Mouse (Mus musculus): ENCODE data around the gene Fmn2. TPM values are rescaled to one million over a fixed set of nuclear protein-coding genes. Genes with fewer than 3 reads are reported as not detected.

The Fmn2 gene
- total RNA-seq, 2 experiments from 2014 or later, result 4.3 to 4.4 TPM

DNA sequence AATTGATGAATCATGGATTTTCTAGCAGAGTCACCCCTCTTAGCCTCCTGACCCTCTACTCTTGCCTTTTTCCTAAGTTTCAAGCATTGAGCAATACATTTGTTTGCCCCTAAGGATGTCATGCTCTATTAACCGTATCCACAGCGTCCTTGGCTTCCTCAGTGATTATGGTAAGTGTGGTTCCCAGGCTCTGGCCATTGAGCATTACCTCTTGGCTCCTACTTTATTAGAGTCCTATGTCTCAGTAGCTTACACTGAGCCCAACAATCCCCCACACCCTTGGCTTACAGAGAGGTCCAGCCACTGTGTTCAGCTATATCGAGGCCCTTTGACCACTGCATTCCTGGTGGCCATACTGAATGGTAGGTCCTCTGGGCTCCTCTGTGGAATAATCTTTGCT is 265.2 kb downstream of the Fmn2 start:
- DNase-seq (ENCODE audit: low spot score in 2 of 2), result no peak

DNA sequence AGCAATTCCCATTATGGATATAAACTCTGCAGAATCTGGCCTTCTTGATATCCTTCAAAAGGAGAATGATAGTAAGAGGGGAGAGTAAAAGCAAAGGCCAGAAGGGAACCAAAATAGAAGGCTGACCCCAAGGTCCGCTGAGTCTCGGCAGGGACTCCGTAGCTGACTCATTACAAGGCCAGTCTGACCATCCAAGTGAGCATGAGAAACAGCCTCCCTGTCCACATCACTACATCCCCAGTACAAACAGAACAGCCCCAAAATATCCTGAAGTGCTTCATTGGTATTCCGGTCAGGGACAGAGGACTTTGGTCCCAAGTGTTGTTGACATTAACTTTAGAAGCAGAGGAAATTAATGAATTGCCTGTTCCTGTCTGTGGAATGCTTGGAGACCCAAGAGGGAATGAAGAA is 270.3 kb downstream of the Fmn2 start:
- no peak for DNase-seq (ENCODE audit: low spot score in 2 of 2)

DNA sequence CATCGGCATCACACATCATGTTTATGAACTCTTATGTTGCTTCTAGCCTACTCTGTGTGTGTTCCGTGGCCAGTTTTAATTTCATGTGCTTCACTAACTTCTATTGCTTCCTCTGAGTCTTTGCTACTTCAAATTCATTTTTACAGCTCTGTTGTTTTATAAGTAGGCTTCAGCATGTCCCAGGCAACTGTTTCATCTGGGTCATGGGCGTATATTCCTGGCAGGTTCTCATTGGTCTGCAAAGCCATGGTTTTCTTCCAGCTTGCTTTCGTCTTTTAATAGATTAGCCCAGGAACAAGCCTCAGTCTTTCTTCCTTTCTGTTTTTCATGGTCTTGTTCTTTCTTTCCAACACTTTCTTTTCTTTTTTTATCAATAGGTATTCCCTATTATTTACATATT is 279.4 kb downstream of the Fmn2 start:
- DNase-seq (ENCODE audit: low spot score in 2 of 2), result no peak

DNA sequence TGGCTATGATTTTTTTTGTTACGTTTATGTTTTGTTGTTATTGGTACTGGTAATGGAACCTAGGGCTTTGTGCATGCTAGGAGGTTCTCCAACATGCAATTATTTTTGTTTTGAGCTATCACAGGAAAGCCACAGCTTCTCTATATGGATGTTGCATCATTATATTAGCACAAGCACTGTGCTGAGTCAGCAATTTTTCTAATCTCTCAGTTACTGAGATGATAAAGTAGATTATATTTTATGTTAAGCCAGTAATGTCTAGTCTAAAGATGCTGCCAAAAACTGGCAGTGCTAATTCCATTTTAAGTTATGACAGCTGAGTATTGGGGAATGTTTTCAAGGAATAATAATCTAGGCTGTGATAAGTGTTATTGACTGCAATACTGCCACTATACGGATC is 287.0 kb downstream of the Fmn2 start:
- DNase-seq (ENCODE audit: low spot score in 2 of 2), result no peak

DNA sequence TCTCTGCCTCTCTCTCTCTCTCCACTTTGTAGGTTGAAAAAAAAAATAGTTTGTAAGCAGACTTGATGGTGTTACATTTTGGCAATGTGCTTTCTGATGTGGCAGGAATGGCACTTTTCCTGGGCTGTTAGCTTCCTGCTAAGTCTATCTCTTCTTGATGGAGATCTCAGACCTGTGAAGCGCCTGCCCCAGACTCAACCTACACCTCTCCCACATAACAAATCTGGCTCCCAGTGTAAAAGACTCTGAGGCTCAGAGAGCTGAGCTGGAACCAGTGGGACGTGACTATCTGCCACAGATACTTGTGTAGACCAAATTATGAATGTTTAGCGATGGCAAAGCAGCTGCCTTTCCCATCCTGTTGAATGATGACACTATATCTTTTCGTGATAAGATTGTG is 310.2 kb downstream of the Fmn2 start:
- no peak for DNase-seq (ENCODE audit: low spot score in 2 of 2)

DNA sequence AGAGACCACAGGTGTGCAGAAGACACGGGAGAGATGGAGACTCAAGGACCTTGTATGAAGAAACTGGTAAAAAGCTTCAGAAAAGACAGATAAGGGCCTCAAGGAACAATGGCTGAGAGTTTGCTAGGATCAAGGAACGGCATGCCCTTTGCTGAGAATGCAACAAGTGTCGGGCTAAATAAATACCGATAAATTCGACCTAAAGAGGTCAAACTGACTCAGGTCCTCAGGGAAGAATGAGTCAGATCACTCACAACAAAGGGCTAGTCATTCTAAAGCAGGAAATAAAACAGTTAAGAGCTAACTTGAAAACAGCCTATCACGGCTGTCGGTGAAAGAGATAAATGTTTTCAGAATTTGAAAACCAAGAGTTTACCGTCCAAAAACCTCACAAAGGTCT is 324.9 kb downstream of the Fmn2 start:
- DNase-seq (ENCODE audit: low spot score in 2 of 2), result no peak

DNA sequence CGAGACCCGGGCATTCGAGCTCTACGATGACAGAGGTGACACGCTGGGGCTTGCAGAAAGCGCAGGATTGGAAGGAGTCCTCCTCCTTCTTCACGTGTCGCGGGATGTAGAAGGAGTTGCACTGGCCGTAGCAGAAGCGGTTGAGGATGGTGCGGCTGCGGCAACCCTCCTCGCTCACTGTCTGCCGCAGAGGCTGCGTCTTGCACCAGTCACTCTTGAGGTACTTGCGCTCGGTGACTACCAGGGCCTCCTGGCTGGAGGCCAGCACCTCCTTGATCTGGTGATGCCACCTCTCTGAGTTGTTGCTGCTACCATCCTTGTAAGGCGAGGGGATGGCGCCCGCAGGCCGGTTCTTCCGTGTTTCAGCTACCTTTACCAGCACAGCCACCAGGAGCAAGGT is 335.2 kb downstream of the Fmn2 start:
- no peak for DNase-seq (ENCODE audit: low spot score in 2 of 2)

DNA sequence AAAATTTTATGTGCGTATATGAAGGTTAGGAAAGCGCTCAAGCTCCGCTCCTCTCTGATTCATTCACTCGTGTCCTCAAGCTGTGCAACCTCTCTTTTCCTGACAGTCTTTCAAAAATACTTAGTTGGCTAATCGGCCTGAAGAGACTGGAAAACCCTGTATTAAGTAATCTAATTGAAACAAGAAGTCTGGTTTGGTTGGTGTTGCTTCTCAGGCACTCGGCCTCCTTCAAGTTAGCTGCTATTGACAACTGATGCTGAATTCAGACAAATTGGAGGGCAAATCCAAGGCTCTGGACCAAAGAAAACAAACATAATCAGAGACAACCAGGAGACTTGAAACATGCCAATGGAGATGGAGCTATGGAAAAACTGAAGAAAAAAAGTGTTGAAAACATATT is 343.2 kb downstream of the Fmn2 start:
- no peak for DNase-seq (ENCODE audit: low spot score in 2 of 2)

DNA sequence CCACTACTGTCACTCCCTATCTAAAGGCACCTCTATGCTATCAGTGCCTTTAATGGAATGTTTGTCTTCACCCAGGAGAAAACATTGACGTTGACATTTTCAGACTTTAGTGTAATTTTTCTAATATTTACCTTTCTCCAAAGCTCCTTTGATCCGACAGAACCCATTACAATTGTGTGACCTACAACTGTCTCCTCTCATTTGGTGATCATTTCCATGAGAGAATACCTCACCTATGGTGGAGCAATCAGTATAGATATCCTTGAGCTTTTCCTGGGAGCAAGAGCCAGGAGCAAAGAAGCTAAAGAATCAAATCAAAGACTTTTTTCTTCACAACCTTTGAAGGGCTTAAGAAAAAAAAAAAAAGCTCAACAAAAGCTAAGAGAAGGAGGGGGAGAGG is 354.6 kb downstream of the Fmn2 start:
- DNase-seq (ENCODE audit: low spot score in 2 of 2), result no peak

DNA sequence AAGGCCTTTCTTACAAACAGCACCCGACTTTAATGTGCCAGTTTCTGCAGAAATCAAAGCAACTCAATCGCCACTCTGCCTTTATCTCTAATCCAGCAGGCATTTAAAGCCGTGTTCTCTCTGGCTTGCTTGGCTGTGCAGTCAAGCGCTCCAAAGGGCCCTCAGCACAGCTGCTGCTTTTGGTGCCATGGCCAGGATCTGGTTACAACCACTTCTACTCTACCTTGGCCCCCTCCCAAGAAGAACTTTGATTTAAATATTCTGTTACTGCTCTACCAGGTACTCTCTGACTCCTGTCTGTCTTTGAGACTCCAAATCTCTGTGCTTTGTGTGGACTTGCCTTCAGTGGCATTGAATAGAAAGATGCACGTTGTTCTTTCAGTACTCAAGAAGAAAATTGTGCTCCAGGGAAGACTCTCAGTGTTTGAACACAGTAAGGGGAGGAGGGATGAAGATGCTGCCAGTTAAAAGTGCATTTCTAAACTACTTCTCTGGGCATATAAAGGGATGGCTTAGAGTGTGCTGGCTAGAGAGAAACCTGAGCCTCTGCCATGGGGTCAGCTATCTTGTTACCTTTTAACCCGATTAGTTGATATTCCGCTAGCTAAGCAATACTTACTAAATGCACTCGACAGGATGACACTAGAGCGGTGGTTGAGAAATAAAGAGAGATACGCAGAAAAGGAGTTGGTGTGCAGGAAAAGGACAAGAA is 358.9 kb downstream of the Fmn2 start:
- DNase-seq (ENCODE audit: low spot score in 2 of 2), result no peak

Other genes starting within 250 kb of the Fmn2 start
- gene Olfr419, start 249.8 kb upstream of the Fmn2 start, total RNA-seq (2021), result not detected
- not detected for gene Mptx1, start 171.3 kb upstream of the Fmn2 start, total RNA-seq (2021)
- not detected for gene Olfr417, start 136.7 kb upstream of the Fmn2 start, total RNA-seq (2021)
- gene Olfr248, start 110.8 kb upstream of the Fmn2 start, total RNA-seq (2021), result not detected
- gene Olfr414, start 77.8 kb upstream of the Fmn2 start, total RNA-seq (2021), result not detected
- gene Olfr220, start 59.7 kb upstream of the Fmn2 start, total RNA-seq (2021), result not detected